Mouse (Mus musculus) liver, adult 2 months (tissue): ENCODE data around the gene Spryd3. TPM values are rescaled to one million over a fixed set of nuclear protein-coding genes. Genes with fewer than 3 reads are reported as not detected.

Source experiments
- DNase-seq: peaks from one replicate; pipeline ENCODE4 v3.0.0-alpha.2; 2011; ENCODE audit warnings: low read depth, low spot score; ENCODE audit errors: extremely low read depth
- H3K27ac ChIP-seq: fragments of 200-500 bp; replicated peaks from 2 replicates; pipeline ENCODE4 v1.5.1; 2012; ENCODE audit warnings: low read depth, mild to moderate bottlenecking, control low read depth, inconsistent platforms, low read length; ENCODE audit not compliant: insufficient read depth
- H3K27me3 ChIP-seq: fragments of 200-500 bp; 2 replicates; pipeline ENCODE4 v1.6.1; 2012; ENCODE audit warnings: mild to moderate bottlenecking, moderate library complexity, low read length, inconsistent platforms; ENCODE audit not compliant: control insufficient read depth, insufficient read depth
- H3K36me3 ChIP-seq: fragments of 200-500 bp; 2 replicates; pipeline ENCODE4 v1.6.1; 2012; ENCODE audit warnings: low read length, inconsistent platforms; ENCODE audit not compliant: control insufficient read depth, insufficient read depth
- H3K4me1 ChIP-seq: fragments of 200-500 bp; 2 replicates; pipeline ENCODE4 v1.6.1; 2011; ENCODE audit warnings: low read length; ENCODE audit not compliant: control insufficient read depth, insufficient read depth
- H3K4me3 ChIP-seq: fragments of 200-500 bp; 2 replicates; pipeline ENCODE4 v1.5.1; 2011; ENCODE audit warnings: low read depth, mild to moderate bottlenecking, control low read depth, low read length, moderate library complexity; ENCODE audit not compliant: insufficient read depth
- H3K79me2 ChIP-seq: fragments of 200-500 bp; 2 replicates; pipeline ENCODE4 v1.6.1; 2012; ENCODE audit warnings: inconsistent platforms, mild to moderate bottlenecking, low read length, moderate library complexity; ENCODE audit not compliant: control insufficient read depth, insufficient read depth
- H3K9ac ChIP-seq: fragments of 200-500 bp; 2 replicates; pipeline ENCODE4 v1.6.1; 2012; ENCODE audit warnings: low read depth, mild to moderate bottlenecking, control low read depth, inconsistent platforms, low read length
- CTCF ChIP-seq: fragments of 200-500 bp; IDR thresholded peaks from 2 replicates; pipeline ENCODE4 v1.5.1; 2011; ENCODE audit warnings: low read depth, low read length, control low read depth
- POLR2A ChIP-seq: fragments of 200-500 bp; IDR thresholded peaks from 2 replicates; pipeline ENCODE4 v1.6.1; 2011; ENCODE audit warnings: low read length, control low read depth; ENCODE audit not compliant: insufficient read depth; ENCODE audit errors: extremely low read depth
- WGBS: fragments of 180-500 bp; shearing (Covaris S2); methylation state at CpG from one replicate; pipeline ENCODE4 v1.1.7; 2018; 5-methylcytosine and 5-hydroxymethylcytosine counted together
- polyA plus RNA-seq: library from polyadenylated mRNA; depleted of rRNA; stranded (reverse); fragments of >200 nt; gene quantifications from 2 replicates; pipeline ENCODE4 v1.2.3, GENCODE M21; 2012
- total RNA-seq: library from RNA; depleted of rRNA; stranded (reverse); fragments of >200 nt; gene quantifications from 2 replicates; pipeline ENCODE4 v1.2.3, GENCODE M21; 2014

Gene Spryd3
- total and polyA plus RNA-seq, 2 experiments: 9.2 to 20.7 TPM

GRCm38 (mm10) chr15:102135522-102136128 lies 409 bp downstream of the Spryd3 start:
- peak overlapping the region; percentile 87 for H3K4me3 ChIP-seq
- H3K27me3 ChIP-seq: no peaks in the 10 kb centered on the region
- no peaks in the 10 kb centered on the region for H3K79me2 ChIP-seq
- H3K4me1 ChIP-seq: peaks cover 6% of the 10 kb centered on the region
- peaks cover 3% of the 10 kb centered on the region; the same call in 1 of the 2 replicates for H3K36me3 ChIP-seq
- TF ChIP-seq CTCF (no peak), POLR2A (no peak)
- H3K27ac ChIP-seq: peak overlapping the region; percentile 27
- no peak for DNase-seq
- WGBS: under 1% methylated on average over 35 of the region's 35 CpGs
- peak overlapping the region; percentile 76 for H3K9ac ChIP-seq

DNA sequence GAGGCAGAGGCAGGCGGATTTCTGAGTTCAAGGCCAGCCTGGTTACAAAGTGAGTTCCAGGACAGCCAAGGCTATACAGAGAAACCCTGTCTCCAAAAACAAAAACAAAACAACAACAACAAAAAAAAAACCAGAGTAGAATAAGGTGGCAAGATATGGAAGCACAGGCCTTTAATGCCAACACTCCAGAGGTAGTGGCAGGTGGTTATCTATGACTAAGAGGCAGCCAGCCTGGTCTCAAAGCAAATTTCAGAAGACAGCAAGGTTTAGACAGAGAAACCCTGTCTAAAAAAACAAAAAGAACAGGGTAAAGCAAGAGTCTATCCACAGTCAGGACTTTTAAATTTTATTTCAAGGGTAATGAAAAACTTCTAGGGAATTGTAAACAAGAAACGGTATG lies 1.3 kb downstream of the Spryd3 start:
- peaks cover 3% of the 10 kb centered on the region; the same call in 1 of the 2 replicates for H3K36me3 ChIP-seq
- no peak for DNase-seq
- H3K4me3 ChIP-seq: no peak overlapping the region
- H3K27me3 ChIP-seq: no peaks in the 10 kb centered on the region
- H3K27ac ChIP-seq: no peak overlapping the region
- no peak overlapping the region for H3K9ac ChIP-seq
- H3K4me1 ChIP-seq: peaks cover 6% of the 10 kb centered on the region
- H3K79me2 ChIP-seq: no peaks in the 10 kb centered on the region
- TF ChIP-seq CTCF (no peak), POLR2A (no peak)
- 52% methylated on average over 2 of the region's 2 CpGs for WGBS

GRCm38 (mm10) chr15:102133314-102133713 lies 2.7 kb downstream of the Spryd3 start:
- no peak overlapping the region for H3K27ac ChIP-seq
- peaks cover 8% of the 10 kb centered on the region for H3K36me3 ChIP-seq
- H3K9ac ChIP-seq: no peak overlapping the region
- 91% methylated on average over 9 of the region's 9 CpGs for WGBS
- H3K4me1 ChIP-seq: peaks cover 6% of the 10 kb centered on the region
- TF ChIP-seq CTCF (no peak), POLR2A (no peak)
- no peak overlapping the region for H3K4me3 ChIP-seq
- H3K79me2 ChIP-seq: no peaks in the 10 kb centered on the region
- DNase-seq: no peak
- H3K27me3 ChIP-seq: no peaks in the 10 kb centered on the region

DNA sequence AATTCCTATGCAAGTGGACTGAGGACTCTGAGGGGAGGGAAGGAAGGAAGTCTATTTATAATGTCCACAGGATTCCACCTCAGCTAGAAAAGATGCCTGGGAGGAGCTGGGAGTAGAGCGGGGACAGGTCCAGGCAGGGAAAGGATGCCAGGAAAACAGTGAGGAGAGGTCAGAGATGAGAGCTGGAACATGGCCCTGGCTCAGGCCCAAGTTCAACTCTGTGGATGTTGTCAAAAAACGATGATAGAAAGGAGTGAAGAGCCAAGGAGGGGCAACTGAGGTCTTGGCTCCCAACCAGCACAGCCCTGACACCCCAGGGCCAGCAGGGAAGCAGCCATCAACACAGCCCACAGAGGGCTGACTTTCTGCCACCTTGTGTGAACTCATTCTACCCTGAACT lies 9.7 kb downstream of the Spryd3 start:
- TF ChIP-seq POLR2A (no peak), CTCF (no peak)
- WGBS: 6% methylated on average over 2 of the region's 2 CpGs
- H3K27me3 ChIP-seq: no peaks in the 10 kb centered on the region
- no peaks in the 10 kb centered on the region for H3K79me2 ChIP-seq
- peaks cover 9% of the 10 kb centered on the region for H3K4me1 ChIP-seq
- no peak overlapping the region for H3K9ac ChIP-seq
- H3K36me3 ChIP-seq: peaks cover 10% of the 10 kb centered on the region
- H3K27ac ChIP-seq: peak overlapping the region; percentile 26; the same call in 1 of the 2 replicates
- peak; percentile 77 for DNase-seq
- no peak overlapping the region for H3K4me3 ChIP-seq

GRCm38 (mm10) chr15:102120530-102120929 lies 15.5 kb downstream of the Spryd3 start:
- 77% methylated on average over 5 of the region's 5 CpGs for WGBS
- no peak overlapping the region for H3K9ac ChIP-seq
- DNase-seq: no peak
- peaks cover 4% of the 10 kb centered on the region for H3K4me1 ChIP-seq
- no peaks in the 10 kb centered on the region for H3K27me3 ChIP-seq
- H3K36me3 ChIP-seq: peaks cover 14% of the 10 kb centered on the region; the same call in 1 of the 2 replicates
- H3K79me2 ChIP-seq: no peaks in the 10 kb centered on the region
- TF ChIP-seq POLR2A (no peak), CTCF (no peak)
- H3K27ac ChIP-seq: no peak overlapping the region
- H3K4me3 ChIP-seq: no peak overlapping the region

DNA sequence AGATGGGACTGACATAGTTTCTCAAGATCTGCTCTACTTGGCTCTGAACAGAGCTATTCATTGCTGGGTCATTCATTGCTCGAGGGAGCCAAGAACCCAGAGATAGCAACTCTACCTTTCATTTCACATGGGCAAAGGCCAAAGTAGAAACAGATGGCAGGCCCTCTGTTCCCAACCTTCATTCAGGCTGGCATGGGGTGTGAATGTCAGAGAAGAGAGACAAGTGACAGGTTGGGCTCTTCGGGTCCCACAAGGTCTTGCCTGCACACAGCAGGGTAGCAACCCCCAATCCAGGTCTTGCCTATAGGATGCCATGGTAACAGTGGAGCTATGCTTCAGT lies 16.2 kb downstream of the Spryd3 start:
- H3K27me3 ChIP-seq: no peaks in the 10 kb centered on the region
- DNase-seq: peak; percentile 83
- H3K9ac ChIP-seq: no peak overlapping the region
- TF ChIP-seq CTCF: no peak
- no peak for TF ChIP-seq POLR2A
- H3K27ac ChIP-seq: no peak overlapping the region
- WGBS: 23% methylated on average over 2 of the region's 2 CpGs
- peaks cover 19% of the 10 kb centered on the region; the same call in 1 of the 2 replicates for H3K36me3 ChIP-seq
- H3K4me1 ChIP-seq: peaks cover 4% of the 10 kb centered on the region
- no peak overlapping the region for H3K4me3 ChIP-seq
- no peaks in the 10 kb centered on the region for H3K79me2 ChIP-seq
